Mouse (Mus musculus) c-Kit-positive CD71-negative TER-119-negative erythroid progenitor cells, embryonic 14.5 days (primary cell): Measurements from ENCODE around the gene Rab34.

ENCODE experiments used
- DNase-seq: peaks from one replicate; pipeline ENCODE4 v3.0.0-alpha.2; 2013; ENCODE audit warnings: low read depth

Rab34 gene

GRCm38 (mm10) chr11:78188331-78189233, at the start of gene Rab34:
Gene Rab34, plus strand, starts transcription at chr11:78188430.
- DNase-seq, result no peak

GRCm38 (mm10) chr11:78140665-78141064, 47.6 kb upstream of the Rab34 start:
- DNase-seq, result no peak

GRCm38 (mm10) chr11:78143520-78143919, 44.7 kb upstream of the Rab34 start:
- no peak for DNase-seq

- no peak for DNase-seq
Measured at GRCm38 (mm10) chr11:78146168-78146567, 42.1 kb upstream of the Rab34 start.

- no peak for DNase-seq
Measured at GRCm38 (mm10) chr11:78146707-78147543, 41.3 kb upstream of the Rab34 start.

GRCm38 (mm10) chr11:78151161-78151560, 37.1 kb upstream of the Rab34 start:
- DNase-seq, result no peak

- no peak for DNase-seq
Measured at GRCm38 (mm10) chr11:78152299-78153231, 35.7 kb upstream of the Rab34 start.

- DNase-seq, result no peak
Measured at GRCm38 (mm10) chr11:78153778-78154177, 34.5 kb upstream of the Rab34 start.

- DNase-seq, result no peak
Measured at GRCm38 (mm10) chr11:78155674-78156073, 32.6 kb upstream of the Rab34 start.

GRCm38 (mm10) chr11:78156156-78156699, 32.0 kb upstream of the Rab34 start:
- DNase-seq, result no peak

- DNase-seq, result no peak
Measured at GRCm38 (mm10) chr11:78159096-78159495, 29.1 kb upstream of the Rab34 start.

- DNase-seq, result no peak
Measured at GRCm38 (mm10) chr11:78159557-78159956, 28.7 kb upstream of the Rab34 start.

- no peak for DNase-seq
Measured at GRCm38 (mm10) chr11:78160171-78160570, 28.1 kb upstream of the Rab34 start.

- DNase-seq, result no peak
Measured at GRCm38 (mm10) chr11:78160675-78161074, 27.6 kb upstream of the Rab34 start.

GRCm38 (mm10) chr11:78161169-78161568, 27.1 kb upstream of the Rab34 start:
- DNase-seq, result no peak

- no peak for DNase-seq
Measured at GRCm38 (mm10) chr11:78161968-78162367, 26.3 kb upstream of the Rab34 start.

- DNase-seq, result no peak
Measured at GRCm38 (mm10) chr11:78162504-78162903, 25.7 kb upstream of the Rab34 start.

GRCm38 (mm10) chr11:78163045-78163444, 25.2 kb upstream of the Rab34 start:
- no peak for DNase-seq

GRCm38 (mm10) chr11:78163681-78164603, 24.3 kb upstream of the Rab34 start:
- DNase-seq, result no peak

GRCm38 (mm10) chr11:78164604-78164923, 23.7 kb upstream of the Rab34 start:
- DNase-seq, result no peak
